Mouse (Mus musculus) megakaryocyte, embryonic 14.5 days (primary cell): ENCODE measurements around the gene Depdc1b.

Source experiments
- FLI1 ChIP-seq: IDR thresholded peaks from 2 replicates; pipeline ENCODE4 v1.6.1; 2012; ENCODE audit warnings: low read length, inconsistent platforms, mixed read lengths
- GATA1 ChIP-seq: IDR thresholded peaks from 3 replicates; pipeline ENCODE4 v1.6.1; 2012; ENCODE audit warnings: mixed read lengths, low read length, inconsistent platforms, borderline replicate concordance

DNA sequence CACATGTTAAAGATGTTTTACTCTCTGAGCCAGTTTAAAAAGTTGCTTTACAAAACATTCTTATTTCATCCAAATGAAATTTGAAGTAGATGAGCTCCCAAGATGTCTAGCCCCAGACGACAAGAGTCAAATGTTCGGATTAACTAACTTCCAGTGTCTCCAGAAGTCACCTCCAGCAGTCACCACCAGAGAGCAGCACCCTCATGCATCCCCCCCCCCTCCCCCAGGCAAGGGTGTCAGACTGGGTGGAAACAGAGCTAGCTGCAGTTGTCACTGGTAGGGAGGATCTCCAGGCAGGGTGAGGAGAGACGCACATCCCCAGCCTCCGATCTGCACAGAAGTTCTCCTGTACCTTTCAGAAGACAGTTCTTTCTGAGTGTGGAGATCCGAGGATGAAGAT, 37.6 kb downstream of the Depdc1b start:
- no peak for TF ChIP-seq GATA1
- TF ChIP-seq FLI1: no peak
